Mouse (Mus musculus) heart, adult 11 months (tissue): ENCODE measurements around the gene Ccdc106.
"Not testable (repeated sequence)": the region's sequence is repeated elsewhere in the genome, so short reads cannot be mapped to it uniquely, and the experiment has no call there.

Source experiments
- DNase-seq: peaks from one replicate; pipeline ENCODE4 v3.0.0; 2022

Ccdc106 gene

DNA sequence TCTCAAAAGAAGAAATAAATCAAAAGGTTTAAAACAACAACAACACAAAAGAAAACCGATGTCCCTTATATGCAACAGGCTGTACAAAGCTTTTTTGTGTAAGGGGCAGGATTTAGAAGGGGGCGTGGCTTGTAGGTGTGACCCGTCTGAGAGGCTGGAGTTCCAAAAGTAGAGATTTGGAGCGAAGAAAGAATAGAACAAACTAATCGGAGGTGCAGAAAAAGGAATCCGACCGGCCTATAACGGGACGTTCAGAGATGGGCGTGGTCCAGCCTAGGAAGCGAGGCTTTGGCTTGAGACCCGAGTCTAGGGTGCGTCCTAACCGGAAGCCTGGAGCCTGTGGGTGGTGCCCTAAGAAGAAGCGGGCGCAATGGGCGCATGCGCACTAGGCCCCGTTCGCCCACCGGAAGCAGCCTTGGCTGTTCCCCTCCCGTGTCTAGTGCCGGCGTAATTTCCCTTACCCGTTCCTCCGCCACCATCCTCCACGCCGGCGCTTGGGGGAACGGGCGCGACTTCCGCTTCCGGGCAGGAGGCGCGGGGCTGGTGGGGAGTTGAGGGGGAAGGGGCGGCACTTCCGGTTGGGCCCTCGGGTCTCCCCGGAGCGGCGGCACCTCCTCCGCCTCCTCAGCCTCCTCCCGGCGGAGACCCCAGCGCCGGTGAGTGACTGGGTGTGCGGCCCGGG, at the start of gene Ccdc106, which contains the start of gene Zfp865:
Ccdc106 (plus strand) TSS at position 554 of the 682 bp plus-strand sequence.
Zfp865 (plus strand) TSS at position 377 of the 682 bp plus-strand sequence.
- peak; percentile 100 for DNase-seq

DNA sequence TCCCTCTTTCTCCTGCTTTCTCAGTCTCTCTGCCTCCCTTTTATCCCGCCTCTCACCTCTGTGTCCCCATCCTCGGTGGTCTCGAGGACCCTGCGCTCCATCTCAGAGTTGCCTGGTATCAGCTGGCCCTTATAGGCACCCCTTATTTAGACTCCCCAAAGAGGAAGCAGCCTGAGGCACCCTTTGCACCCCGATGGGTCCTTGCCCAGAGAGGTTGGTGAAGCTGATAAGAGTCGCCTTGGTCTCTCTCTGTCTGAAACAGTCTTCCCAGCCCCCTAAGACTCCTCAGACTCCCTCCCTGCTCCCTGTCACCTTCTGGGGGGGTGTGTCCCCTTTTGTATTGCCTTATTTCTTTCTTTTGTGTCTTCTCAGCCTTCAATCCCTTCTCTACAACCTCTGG, 49.3 kb upstream of the Ccdc106 start, which contains the start of gene Sbk3:
Sbk3 (minus strand) TSS at position 101 of the 400 bp plus-strand sequence.
- DNase-seq = no peak

DNA sequence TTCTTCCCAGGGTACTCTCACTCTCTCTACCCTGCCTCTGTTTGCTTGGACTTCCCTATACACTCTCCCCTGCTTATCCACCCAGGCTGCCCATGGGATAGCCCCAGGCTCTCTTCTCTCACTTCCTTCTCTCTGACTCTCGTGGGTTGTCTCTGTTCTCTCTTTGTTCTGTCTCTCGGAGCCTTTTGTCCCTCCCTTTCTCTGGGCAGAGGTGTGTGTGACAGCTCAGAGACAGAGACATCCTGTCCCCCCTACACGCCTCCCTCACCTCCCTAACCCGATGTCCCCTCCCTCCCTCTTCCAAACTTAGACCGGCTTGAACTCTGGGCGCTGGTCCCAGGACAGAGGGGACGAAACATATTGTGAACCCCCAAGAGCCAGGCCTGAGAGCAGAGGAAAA, 48.6 kb upstream of the Ccdc106 start:
- peak; percentile 97 for DNase-seq

DNA sequence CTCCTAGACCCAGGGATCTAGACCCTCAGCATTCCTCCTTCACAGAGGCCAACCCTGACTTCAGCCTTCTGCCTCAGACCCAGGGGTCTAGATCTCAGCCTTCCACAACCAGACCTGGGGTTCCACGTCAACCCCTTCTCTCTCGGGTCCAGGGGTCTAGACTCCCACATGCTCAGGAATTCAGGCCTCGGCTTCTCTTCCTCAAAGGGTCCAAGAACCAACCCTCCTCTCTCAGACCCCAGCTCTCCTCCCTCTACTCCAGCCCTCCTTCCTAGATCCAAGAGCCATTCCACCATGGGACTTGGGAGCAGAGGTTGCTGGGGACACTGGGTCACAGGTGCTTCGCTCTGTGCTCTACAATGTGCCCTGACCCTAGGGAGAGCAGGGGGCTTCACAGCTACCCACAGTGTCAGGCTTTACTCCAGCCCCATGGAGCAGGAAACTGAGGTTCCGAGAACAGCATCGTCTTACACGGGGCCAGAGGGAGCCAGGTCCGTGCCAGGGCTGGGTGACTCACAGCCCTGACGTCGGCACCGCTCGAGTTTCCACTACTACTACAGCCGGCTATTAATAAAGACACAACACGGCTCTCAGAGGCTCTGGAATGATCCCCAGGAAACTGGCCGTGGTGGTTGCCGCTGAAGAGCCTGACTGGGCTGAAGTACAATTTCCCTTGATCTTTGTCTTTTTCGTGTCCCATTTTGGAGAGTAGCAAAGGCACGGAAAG, 47.9 kb upstream of the Ccdc106 start:
- peak; percentile 98 for DNase-seq

DNA sequence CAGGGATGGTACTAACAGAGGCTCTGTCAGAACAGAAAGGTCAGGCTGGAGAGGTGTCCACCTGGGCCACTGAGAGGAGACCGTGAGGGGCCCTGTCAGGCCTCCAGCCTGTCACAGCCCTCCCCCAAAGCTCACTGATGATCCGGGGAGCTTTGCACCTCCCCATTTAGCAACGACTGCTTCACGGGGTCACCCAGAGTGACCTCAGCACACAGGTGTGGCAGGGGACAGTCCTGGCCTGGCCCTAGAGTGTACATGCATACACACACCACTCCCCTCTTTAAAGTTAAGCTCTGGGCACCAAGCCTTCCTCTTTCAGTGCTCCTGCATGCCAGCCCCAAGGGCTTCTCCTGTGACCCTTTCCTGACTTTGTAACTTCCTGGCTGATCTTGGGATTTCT, 44.9 kb upstream of the Ccdc106 start:
- DNase-seq = no peak

DNA sequence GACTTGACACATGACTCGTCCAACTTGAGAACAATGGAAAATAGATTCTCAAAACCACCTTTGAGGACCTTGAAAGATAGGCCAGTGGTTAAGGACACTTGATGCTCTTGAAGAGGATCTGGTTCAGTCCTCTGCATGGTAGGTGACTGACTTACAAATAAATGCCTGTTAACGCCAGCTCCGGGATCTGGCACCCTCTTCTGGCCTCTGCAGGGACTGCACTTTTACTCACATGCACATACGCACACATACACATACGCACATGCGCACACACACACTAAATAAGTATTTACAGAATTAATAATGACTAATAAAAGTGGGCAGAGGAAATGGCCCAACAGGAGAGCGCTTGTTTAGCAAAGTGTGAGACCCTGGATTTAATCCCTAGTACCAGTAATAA, 43.5 kb upstream of the Ccdc106 start:
- no peak for DNase-seq

DNA sequence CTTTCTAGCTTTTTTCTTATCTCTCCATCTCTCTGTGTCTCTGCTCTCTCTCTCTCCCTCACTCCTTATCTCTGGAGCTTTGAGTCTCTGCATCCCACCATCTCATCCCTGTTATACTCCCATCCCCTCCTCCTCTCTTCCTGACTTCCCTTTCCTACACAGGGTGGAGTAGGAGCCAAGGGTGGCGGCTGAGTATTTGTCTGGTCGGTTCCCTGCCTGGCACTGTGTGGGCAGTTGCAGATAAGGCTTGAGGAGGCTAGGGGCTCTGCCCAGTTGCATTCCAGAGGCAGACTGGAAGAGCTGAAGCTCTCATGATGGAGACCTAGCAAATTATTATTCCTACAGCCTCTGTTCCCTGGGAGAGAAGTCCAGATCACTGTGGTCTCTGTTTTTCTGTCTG, 32.1 kb upstream of the Ccdc106 start:
- no peak for DNase-seq

DNA sequence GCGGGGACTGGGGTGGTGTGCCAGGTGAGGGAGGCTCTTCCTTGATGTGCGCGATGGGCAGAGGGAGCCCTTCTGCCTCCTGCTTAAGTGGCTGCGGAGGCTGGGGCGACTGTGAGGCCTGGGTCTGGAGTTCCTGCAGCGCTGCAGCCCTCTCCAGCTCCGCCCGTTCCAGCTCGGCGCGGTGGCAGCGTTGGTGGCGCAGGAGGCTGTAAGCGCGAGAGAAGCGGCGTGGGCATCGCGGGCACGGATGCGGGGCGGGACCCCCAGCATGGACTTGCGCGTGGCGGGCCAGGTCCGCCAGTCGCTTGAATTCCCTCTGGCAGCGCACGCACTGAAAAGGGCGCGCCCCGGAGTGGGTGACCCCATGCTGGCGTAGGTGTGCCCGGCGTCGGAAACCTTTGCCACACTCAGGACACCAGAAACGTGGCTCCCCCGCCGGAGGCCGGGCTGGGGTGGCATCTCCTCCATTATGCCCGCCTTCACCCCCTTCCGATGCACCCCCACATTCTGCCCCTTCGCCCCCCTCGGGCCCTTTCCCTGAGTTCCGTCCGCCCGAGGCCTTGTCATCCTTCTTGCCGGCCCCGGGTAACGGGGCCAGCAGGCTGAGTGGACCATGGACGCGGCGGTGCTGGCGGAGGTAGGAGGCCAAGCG, 26.9 kb upstream of the Ccdc106 start:
- no peak for DNase-seq

DNA sequence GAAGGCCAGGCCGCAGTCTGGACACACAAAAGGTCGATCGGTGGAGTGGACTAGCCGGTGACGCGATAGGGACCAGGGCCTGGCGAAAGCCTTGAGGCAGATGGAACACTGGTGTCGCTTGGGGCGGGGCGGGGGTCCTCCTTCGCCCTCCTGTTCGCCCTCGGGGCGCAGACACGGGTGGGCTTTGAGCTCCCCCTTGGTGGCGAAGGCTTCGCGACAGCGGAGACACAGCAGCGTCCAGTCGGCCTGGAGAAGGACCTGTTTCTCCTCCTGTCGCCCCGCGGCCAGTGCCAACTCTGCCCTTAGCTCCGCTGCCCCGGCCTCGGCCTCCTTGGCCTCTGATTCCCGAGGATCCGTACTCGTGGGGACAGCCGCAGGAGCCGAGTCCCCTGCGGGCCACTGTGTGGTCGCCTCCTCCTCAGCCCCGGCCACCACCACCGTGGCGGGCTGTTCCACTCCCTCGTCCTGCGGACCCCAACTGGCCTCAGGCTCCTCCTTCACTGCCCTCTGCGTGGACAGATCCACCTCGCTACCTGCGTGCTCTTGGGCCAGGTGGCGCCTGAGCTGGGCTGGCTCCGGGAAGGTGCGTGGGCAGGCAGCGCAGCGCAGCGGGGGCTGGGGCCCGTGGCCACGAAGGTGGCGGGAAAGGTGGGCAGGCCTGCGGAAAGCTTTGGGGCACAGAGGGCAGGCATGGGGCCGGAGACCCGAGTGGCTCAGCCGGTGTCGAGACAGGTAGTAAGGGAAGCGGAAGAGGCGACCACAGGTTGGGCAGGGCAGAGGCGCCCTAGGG, 26.2 kb upstream of the Ccdc106 start:
- peak; percentile 83 for DNase-seq

DNA sequence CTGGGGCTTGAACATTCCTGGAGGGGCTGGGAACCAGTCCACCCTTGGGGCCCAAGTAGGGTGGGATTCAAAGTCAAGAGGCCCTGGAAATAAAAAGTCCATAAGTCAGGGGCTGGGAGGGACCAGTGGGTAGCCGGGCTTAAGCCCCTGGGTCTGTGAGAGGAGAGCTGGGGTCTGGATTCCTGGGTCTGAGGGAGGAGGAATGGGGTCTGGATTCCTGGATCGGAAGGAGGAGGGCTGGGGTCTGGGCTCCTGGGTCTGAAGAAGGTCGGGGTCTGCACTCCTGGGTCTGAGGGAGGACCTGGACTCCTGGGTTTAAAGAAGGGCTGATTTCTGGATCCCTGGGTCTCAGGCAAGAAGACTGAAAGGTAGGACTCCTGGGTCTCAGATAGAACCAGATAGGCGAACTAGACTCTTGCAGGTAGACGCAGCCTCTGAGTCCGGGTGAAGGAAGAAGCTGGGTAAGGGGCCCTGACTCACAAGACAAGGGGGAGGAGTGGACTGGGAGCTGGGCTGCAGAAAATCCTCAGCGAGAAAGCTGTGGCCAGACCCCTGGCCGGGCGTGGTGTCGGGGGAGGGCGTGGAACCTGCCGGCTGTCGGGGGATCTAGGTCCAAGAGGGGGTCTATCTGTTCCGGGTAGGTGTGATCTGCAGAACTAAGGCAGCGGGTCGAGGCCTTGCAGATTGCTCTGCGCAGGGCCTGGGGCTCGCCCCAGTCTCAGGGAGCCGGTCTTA, 24.9 kb upstream of the Ccdc106 start:
- DNase-seq = peak; percentile 87

DNA sequence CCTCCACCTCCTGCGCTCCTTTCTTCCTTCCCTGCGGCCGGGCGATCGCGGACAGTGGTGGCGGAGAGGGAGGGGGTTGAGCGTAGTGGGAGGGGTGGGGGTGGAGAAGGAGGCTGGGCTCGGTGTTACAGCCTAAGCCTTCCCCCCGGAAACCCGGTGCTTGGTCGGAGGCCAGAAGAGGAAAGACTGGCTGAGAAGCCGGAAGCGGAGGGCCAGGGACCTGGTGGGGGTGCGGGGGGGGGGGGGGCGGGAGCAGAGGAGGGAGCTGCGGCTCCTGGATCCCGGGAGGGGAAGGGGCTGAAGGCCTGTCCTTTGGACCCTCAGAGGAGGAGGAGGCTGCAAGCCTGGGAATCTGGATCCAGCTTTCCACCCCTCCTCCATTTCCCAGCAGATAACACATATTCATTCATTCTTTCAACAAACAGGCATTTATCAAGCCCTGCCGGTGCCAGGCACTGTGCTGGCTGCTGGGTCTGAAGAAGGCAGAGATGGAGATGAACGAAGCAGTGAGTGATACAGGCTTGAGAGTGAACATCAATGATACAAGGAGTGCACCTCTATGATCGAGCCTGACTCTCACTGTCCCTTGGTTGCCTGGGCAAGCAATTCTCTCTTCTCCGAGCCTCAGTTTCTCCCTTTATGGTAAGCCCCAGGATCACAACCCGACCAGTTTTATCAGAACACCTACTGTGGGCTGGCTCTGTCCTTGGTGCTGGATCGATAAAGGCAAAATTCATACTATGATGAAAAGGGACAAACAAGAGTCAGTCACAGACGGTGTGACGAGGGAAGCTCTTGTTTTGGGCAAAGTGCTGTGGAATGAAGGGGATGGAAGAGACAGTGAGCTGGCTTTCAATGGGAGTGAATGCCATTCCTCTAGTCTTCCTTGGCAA, 24.1 kb upstream of the Ccdc106 start, which contains the start of gene Zfp579:
Zfp579 (minus strand) TSS at position 156 of the 893 bp plus-strand sequence.
- peak; percentile 99 for DNase-seq

DNA sequence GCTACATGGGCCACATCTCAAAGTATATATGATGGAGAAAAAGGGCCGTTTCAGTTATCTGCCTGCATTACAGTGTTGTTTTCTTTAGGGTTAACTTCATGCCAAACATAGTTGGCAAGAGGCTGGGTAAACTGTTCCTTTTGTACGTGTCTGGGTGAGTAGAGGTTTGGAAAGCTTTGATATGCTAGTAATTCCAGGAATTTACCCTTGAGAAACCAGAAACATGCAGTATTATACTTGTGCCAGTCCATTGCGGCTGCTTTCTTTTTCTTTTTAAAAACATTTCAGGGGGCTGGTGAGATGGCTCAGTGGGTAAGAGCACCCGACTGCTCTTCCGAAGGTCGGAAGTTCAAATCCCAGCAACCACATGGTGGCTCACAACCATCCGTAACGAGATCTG, 23.4 kb upstream of the Ccdc106 start:
- DNase-seq = no peak

DNA sequence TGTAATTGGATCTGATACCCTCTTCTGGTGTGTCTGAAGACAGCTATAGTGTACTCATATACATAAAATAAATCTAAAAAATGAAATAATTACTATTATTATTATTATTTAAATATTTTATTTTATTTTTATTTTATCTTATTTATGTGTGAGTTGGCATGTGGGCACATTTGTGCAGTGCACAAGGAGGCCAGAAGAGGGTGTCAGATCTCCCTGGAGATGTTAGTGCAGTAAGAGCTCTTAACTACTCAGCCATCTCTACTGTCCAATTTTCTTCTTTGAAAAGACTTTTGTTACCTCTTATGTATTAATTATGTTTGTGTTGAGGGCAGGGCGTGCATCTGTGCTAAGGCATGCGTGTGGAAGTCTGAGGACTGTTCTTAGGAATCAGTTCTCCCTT, 20.5 kb upstream of the Ccdc106 start:
- no peak for DNase-seq

DNA sequence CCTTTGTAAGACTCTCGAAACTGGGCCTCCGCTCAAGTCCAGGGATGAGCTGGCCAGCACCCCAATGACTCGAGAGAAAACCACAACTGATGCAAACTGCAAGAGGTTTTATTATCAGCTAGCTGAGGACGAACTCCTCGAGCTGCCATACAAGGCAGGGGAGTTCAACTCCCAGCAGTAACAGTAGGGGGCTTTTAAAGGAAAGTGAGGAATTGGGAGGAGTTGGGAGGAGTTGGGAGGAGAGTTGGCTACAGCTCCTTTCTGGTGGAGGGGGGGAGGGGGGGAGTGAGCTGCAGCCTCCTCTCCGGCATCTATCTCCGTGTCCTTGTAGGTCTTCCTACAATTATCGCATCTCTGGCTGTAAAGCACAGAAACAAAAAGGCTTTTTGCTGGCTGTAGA, 17.5 kb upstream of the Ccdc106 start:
- DNase-seq = not testable (repeated sequence)

DNA sequence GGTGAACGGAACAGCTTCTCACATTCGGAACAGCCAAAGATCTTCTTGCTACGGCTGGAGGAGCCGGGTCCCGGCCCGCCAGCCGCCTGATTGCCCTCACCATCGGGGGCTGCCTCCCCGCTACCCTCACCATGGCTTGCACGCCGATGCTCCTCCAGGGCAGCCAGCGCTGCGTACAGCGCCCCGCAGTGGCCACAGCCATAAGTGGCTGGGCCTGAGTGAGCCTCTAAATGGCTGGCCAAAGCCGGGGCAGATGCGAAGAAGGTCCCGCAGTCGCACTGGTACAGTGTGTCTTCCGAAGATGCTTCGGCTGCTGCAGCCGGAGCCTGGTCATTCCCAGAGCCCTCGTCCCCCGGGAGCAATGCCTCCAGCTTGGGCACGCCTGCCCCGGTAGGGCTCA, 12.1 kb upstream of the Ccdc106 start:
- no peak for DNase-seq

DNA sequence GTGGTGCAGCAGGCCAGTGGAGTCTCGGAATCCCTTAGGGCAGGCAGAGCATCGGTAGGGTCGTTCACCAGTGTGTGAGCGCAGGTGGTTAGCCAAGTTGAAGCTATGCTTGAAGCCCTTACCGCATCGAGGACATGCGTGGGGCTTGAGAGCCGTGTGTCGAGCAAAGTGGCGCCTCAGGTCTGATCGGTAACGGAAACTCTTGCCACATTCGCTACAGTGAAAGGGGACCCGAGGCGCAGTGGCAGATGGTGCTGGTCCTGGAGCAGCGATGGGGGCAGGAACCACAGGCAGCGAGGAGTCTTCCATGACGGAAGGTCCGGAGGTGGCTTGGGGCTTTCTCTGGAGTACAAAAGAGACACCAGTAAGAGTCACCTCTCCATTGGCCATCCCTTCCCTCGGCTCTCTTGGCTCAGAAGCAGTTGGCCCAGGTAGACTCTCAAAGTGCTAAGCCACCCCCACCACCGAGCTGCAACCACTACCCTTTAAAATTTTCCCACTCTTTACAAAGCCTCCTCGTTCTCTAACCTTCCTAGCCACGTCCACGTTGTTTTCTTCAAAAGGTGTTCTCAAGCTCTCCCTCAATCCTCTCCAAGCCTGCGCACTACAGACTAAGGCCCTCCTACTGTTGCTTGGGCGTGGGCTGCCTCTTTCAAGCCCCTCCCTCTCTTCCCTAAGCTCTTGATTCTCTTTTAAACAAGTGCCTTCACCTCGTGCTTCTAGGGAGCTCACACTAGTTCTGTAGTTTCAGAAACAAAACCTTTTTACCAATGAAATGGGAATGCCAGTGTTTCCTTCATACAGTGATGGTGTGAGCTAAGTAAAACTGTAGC, 7.5 kb upstream of the Ccdc106 start:
- DNase-seq = peak; percentile 90

DNA sequence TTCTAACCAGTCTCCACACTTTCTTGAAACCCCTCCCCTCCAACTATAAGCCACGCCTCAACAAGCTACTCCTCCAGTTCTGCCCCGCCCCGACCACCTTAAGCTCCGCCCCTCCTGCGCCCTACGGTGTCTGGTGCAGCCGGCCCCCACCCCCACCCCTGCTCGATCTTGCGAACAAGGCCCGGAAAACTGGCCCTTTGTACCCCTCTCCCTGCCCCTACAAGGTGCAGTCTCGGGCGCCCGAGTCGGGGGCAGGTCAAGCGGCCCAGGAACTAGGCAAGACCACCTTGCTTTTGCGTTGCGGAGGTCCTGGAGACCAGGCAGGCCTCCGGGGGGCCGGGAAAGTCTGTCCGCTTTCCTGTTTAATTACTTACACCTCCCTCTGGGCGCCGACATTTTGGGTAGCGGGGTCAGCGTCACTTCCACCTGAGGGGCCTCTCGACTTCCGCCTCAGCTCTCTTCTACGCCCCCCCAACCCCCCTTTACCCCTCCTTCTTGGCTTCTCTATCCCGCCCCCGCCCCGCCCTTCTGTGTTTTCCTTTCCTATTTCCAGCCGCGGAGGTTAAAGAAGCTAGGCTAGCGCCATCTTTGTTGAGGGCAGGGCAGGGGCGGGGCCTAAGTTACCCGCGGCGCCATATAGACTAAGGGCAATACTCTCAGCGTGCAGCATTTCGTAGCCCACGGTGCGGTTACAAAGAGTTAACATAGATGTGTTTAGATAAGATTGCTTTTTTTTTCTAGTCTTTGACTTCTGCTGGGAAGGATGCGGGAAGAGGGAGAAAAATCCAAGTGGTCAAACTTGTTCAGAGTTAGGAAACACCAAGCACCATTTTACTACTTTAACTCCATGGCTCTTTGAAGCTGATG, 5.9 kb upstream of the Ccdc106 start, which contains the start of the genes Zfp524 and Fiz1:
Zfp524 (plus strand) TSS at position 165 of the 867 bp plus-strand sequence.
Fiz1 (minus strand) TSS at position 447 of the 867 bp plus-strand sequence.
- DNase-seq = peak; percentile 99

DNA sequence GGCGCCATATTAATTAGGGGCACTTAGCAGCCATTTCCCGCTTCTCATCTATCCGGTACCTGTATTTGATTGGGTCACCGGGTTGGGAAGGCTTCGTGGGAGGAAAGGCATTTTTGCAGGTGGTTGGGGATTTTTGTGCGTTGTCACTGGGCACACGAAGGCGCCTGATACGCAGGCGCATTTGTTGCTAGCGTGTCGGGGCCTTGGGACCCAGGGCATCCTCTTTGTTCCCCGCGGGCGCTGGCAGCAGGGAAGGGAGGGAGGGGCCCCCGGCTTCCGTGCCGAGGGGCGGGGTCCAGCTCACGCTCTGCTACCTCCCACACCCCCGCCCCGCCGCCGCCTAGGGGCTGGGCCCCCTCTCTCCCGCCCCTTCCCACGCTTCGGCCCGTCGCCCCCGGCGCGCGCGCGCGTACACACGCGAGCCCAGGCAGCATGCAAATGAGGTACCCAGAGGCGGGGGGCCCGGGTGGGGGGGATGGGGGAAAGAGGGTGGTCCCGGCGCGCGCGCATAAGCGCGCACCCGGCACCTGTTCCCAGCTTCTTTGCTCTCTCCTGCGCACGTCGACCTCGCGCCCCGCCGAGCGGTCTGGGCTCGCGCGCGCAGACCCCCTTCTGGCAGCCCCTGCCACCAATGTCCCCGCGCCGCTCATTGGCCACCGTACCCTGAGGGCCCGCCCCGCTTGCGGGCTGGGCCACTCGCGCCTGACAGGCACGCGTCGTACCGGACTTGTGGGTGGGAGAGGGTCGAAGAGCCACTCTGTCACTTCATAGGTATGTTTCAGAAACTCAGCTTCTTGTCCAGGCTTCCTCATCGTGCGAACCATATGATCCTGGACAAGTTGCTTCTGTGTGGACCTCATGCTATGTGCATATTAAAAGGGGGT, 5.0 kb upstream of the Ccdc106 start, which contains the start of gene Gm44973:
Gm44973 (plus strand) TSS at position 379 of the 884 bp plus-strand sequence.
- DNase-seq = peak; percentile 100
